Mouse (Mus musculus) embryo, embryonic 10 days (tissue): ENCODE data around the gene Lpin1.
A peak's percentile ranks its signal among the peaks of the same experiment; 100 is the strongest.

ENCODE experiments used
- DNase-seq: peaks from one replicate; pipeline ENCODE4 v3.0.0-alpha.2; 2015; ENCODE audit warnings: low spot score

The Lpin1 gene

GRCm38 (mm10) chr12:16618512-16619274 is 7.9 kb upstream of the Lpin1 start:
- peak; percentile 78 for DNase-seq

- DNase-seq, result no peak
Observed at GRCm38 (mm10) chr12:16615738-16616137, 5.0 kb upstream of the Lpin1 start.

- DNase-seq, result no peak
Observed at GRCm38 (mm10) chr12:16614556-16614955, 3.8 kb upstream of the Lpin1 start.

- DNase-seq, result no peak
Observed at GRCm38 (mm10) chr12:16605624-16606023, 5.1 kb downstream of the Lpin1 start.

GRCm38 (mm10) chr12:16602271-16602670 is 8.5 kb downstream of the Lpin1 start:
- no peak for DNase-seq

GRCm38 (mm10) chr12:16600374-16600773 is 10.4 kb downstream of the Lpin1 start:
- DNase-seq, result no peak

- no peak for DNase-seq
Observed at GRCm38 (mm10) chr12:16599359-16599758, 11.4 kb downstream of the Lpin1 start.

- DNase-seq, result no peak
Observed at GRCm38 (mm10) chr12:16593761-16594160, 17.0 kb downstream of the Lpin1 start.

- DNase-seq, result no peak
Observed at GRCm38 (mm10) chr12:16593014-16593413, 17.8 kb downstream of the Lpin1 start.

GRCm38 (mm10) chr12:16592451-16592850 is 18.3 kb downstream of the Lpin1 start:
- no peak for DNase-seq

- peak; percentile 85 for DNase-seq
Observed at GRCm38 (mm10) chr12:16591453-16592200, 19.1 kb downstream of the Lpin1 start.

- DNase-seq, result no peak
Observed at GRCm38 (mm10) chr12:16589966-16590365, 20.8 kb downstream of the Lpin1 start.

- DNase-seq, result peak; percentile 95
Observed at GRCm38 (mm10) chr12:16589204-16589949, 21.4 kb downstream of the Lpin1 start.

GRCm38 (mm10) chr12:16588396-16589042 is 22.2 kb downstream of the Lpin1 start:
- DNase-seq, result no peak

GRCm38 (mm10) chr12:16587767-16588166 is 23.0 kb downstream of the Lpin1 start:
- no peak for DNase-seq

GRCm38 (mm10) chr12:16587111-16587510 is 23.7 kb downstream of the Lpin1 start:
- DNase-seq, result no peak

- DNase-seq, result no peak
Observed at GRCm38 (mm10) chr12:16584964-16585363, 25.8 kb downstream of the Lpin1 start.

GRCm38 (mm10) chr12:16584035-16584682 is 26.6 kb downstream of the Lpin1 start:
- DNase-seq, result no peak

GRCm38 (mm10) chr12:16583313-16583712 is 27.5 kb downstream of the Lpin1 start:
- no peak for DNase-seq

GRCm38 (mm10) chr12:16580306-16580705 is 30.5 kb downstream of the Lpin1 start:
- no peak for DNase-seq

GRCm38 (mm10) chr12:16577665-16578233 is 33.0 kb downstream of the Lpin1 start:
- no peak for DNase-seq
